Mouse (Mus musculus) liver, adult 2 months (tissue): ENCODE results near the gene Pdxk. TPM values are rescaled to one million over a fixed set of nuclear protein-coding genes. Genes with fewer than 3 reads are reported as not detected.
"Not testable (repeated sequence)": the region's sequence is repeated elsewhere in the genome, so short reads cannot be mapped to it uniquely, and the experiment has no call there.

Source experiments
- DNase-seq: peaks from one replicate; pipeline ENCODE4 v3.0.0-alpha.2; 2011; ENCODE audit warnings: low read depth, low spot score; ENCODE audit errors: extremely low read depth
- H3K27ac ChIP-seq: fragments of 200-500 bp; replicated peaks from 2 replicates; pipeline ENCODE4 v1.5.1; 2012; ENCODE audit warnings: low read depth, mild to moderate bottlenecking, control low read depth, inconsistent platforms, low read length; ENCODE audit not compliant: insufficient read depth
- H3K27me3 ChIP-seq: fragments of 200-500 bp; 2 replicates; pipeline ENCODE4 v1.6.1; 2012; ENCODE audit warnings: mild to moderate bottlenecking, moderate library complexity, low read length, inconsistent platforms; ENCODE audit not compliant: control insufficient read depth, insufficient read depth
- H3K36me3 ChIP-seq: fragments of 200-500 bp; 2 replicates; pipeline ENCODE4 v1.6.1; 2012; ENCODE audit warnings: low read length, inconsistent platforms; ENCODE audit not compliant: control insufficient read depth, insufficient read depth
- H3K4me1 ChIP-seq: fragments of 200-500 bp; 2 replicates; pipeline ENCODE4 v1.6.1; 2011; ENCODE audit warnings: low read length; ENCODE audit not compliant: control insufficient read depth, insufficient read depth
- H3K4me3 ChIP-seq: fragments of 200-500 bp; 2 replicates; pipeline ENCODE4 v1.5.1; 2011; ENCODE audit warnings: low read depth, mild to moderate bottlenecking, control low read depth, low read length, moderate library complexity; ENCODE audit not compliant: insufficient read depth
- H3K79me2 ChIP-seq: fragments of 200-500 bp; 2 replicates; pipeline ENCODE4 v1.6.1; 2012; ENCODE audit warnings: inconsistent platforms, mild to moderate bottlenecking, low read length, moderate library complexity; ENCODE audit not compliant: control insufficient read depth, insufficient read depth
- H3K9ac ChIP-seq: fragments of 200-500 bp; 2 replicates; pipeline ENCODE4 v1.6.1; 2012; ENCODE audit warnings: low read depth, mild to moderate bottlenecking, control low read depth, inconsistent platforms, low read length
- CTCF ChIP-seq: fragments of 200-500 bp; IDR thresholded peaks from 2 replicates; pipeline ENCODE4 v1.5.1; 2011; ENCODE audit warnings: low read depth, low read length, control low read depth
- POLR2A ChIP-seq: fragments of 200-500 bp; IDR thresholded peaks from 2 replicates; pipeline ENCODE4 v1.6.1; 2011; ENCODE audit warnings: low read length, control low read depth; ENCODE audit not compliant: insufficient read depth; ENCODE audit errors: extremely low read depth
- WGBS: fragments of 180-500 bp; shearing (Covaris S2); methylation state at CpG from one replicate; pipeline ENCODE4 v1.1.7; 2018; 5-methylcytosine and 5-hydroxymethylcytosine counted together
- polyA plus RNA-seq: library from polyadenylated mRNA; depleted of rRNA; stranded (reverse); fragments of >200 nt; gene quantifications from 2 replicates; pipeline ENCODE4 v1.2.3, GENCODE M21; 2012
- total RNA-seq: library from RNA; depleted of rRNA; stranded (reverse); fragments of >200 nt; gene quantifications from 2 replicates; pipeline ENCODE4 v1.2.3, GENCODE M21; 2014

Gene Pdxk
- total and polyA plus RNA-seq, 2 experiments: 19.9 to 29.2 TPM

GRCm38 (mm10) chr10:78417888-78418287 is 46.9 kb downstream of the Pdxk start:
- DNase-seq: no peak
- 64% methylated on average over 5 of the region's 5 CpGs for WGBS

GRCm38 (mm10) chr10:78414936-78415335 is 49.8 kb downstream of the Pdxk start:
- 91% methylated on average over 3 of the region's 4 CpGs for WGBS

More at GRCm38 (mm10) chr10:78417888-78418287, 46.9 kb downstream of the Pdxk start:
- no peak overlapping the region for H3K9ac ChIP-seq
- no peaks in the 10 kb centered on the region for H3K79me2 ChIP-seq
- H3K4me3 ChIP-seq: no peak overlapping the region
- no peaks in the 10 kb centered on the region for H3K36me3 ChIP-seq
- H3K27me3 ChIP-seq: no peaks in the 10 kb centered on the region
- H3K4me1 ChIP-seq: no peaks in the 10 kb centered on the region
- no peak overlapping the region for H3K27ac ChIP-seq
- TF ChIP-seq CTCF (no peak), POLR2A (no peak)

DNA sequence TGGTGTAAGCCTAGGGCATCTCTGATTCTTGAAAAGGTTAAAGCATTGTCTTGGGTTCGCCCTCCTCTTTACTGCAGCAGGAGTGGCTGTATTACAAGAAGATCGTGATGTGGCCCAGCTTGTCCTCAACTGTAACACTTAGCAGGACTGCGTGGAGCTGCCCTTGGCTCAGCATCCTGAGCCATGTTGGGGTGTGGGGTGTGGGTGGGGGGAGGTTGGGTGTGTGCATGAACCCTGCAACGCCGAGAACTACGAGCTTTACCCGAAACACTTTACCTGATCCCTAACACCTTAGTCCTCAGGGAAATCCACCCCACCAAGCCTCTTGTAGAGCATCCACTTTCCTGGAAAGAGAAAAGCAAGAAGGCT is 51.6 kb downstream of the Pdxk start:
- H3K36me3 ChIP-seq: peaks cover 3% of the 10 kb centered on the region; the same call in 1 of the 2 replicates
- DNase-seq: no peak
- H3K27me3 ChIP-seq: no peaks in the 10 kb centered on the region
- peak overlapping the region; percentile 76 for H3K4me3 ChIP-seq
- no peaks in the 10 kb centered on the region for H3K4me1 ChIP-seq
- 38% methylated on average over 7 of the region's 7 CpGs for WGBS
- TF ChIP-seq CTCF (no peak), POLR2A (no peak)
- H3K79me2 ChIP-seq: no peaks in the 10 kb centered on the region
- H3K27ac ChIP-seq: no peak overlapping the region
- H3K9ac ChIP-seq: no peak overlapping the region

More at GRCm38 (mm10) chr10:78414936-78415335, 49.8 kb downstream of the Pdxk start:
- not testable (repeated sequence) for H3K9ac ChIP-seq, H3K4me1 ChIP-seq, H3K27me3 ChIP-seq, H3K27ac ChIP-seq, H3K36me3 ChIP-seq, H3K79me2 ChIP-seq, H3K4me3 ChIP-seq, DNase-seq

DNA sequence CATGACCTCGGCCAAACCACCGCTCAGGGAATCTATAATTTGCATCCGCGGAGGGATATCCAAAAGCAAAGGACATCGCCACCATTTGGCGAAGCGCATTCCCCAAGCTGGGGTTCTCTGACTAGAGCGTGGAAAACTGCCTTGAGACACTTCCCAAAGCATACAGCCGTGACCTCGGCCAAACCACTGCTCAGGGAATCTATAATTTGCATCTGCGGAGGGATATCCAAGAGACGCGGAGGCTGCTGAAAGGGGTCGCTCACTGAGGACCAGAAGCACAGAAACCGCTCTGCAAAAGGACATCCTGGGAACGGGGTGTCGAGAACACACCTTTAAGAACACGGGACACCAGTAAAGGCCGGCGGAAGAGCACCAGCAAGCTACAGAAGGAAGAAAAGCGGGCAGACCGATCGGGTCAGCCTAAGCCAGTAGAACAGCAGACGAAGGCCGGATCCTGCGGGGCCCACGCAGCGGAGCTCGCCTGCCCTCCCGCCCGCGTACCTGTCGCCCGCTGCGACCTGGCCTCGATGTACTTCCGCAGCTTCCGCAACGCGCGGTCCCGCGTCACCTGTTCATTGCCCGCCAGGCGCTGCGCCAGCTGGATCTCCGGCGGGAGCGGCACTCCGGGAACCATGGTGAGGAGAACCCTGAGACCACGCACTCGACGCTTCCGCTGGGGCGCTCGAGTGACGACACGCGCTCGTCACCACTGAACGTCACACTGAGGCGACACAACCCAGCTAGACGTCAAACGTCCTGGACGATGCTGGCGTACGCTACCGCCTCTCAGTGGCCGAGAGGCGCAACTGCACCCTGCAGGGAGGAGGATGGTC is 52.2 kb downstream of the Pdxk start, which contains the start of gene Rrp1:
Gene Rrp1 (minus strand): TSS at position 725 of the 833 bp plus-strand sequence.
- TF ChIP-seq POLR2A: peak; percentile 57
- peak; percentile 100 for TF ChIP-seq CTCF

GRCm38 (mm10) chr10:78411851-78412250 is 52.9 kb downstream of the Pdxk start:
- no peaks in the 10 kb centered on the region for H3K4me1 ChIP-seq
- H3K27me3 ChIP-seq: no peaks in the 10 kb centered on the region
- H3K36me3 ChIP-seq: peaks cover 4% of the 10 kb centered on the region; the same call in 1 of the 2 replicates
- H3K27ac ChIP-seq: no peak overlapping the region
- no peaks in the 10 kb centered on the region for H3K79me2 ChIP-seq
- TF ChIP-seq CTCF (no peak), POLR2A (no peak)
- peak overlapping the region; percentile 76 for H3K4me3 ChIP-seq
- 14% methylated on average over 8 of the region's 8 CpGs for WGBS
- no peak for DNase-seq
- H3K9ac ChIP-seq: no peak overlapping the region

More for the DNA sequence above, 52.2 kb downstream of the Pdxk start, which contains the start of gene Rrp1:
- H3K4me1 ChIP-seq: no peaks in the 10 kb centered on the region
- H3K36me3 ChIP-seq: peaks cover 3% of the 10 kb centered on the region; the same call in 1 of the 2 replicates
- H3K27me3 ChIP-seq: no peaks in the 10 kb centered on the region
- H3K27ac ChIP-seq: no peak within 1 kb of the TSS
- H3K79me2 ChIP-seq: no peaks in the 10 kb centered on the region
- WGBS: under 1% methylated on average over 70 of the region's 70 CpGs
- DNase-seq: peak; percentile 81
- peak within 1 kb of the TSS; percentile 76 for H3K4me3 ChIP-seq
- H3K9ac ChIP-seq: peak within 1 kb of the TSS; percentile 80
